14 mouse cellular contexts compared by ENCODE assay signal in the genomic region with DNA sequence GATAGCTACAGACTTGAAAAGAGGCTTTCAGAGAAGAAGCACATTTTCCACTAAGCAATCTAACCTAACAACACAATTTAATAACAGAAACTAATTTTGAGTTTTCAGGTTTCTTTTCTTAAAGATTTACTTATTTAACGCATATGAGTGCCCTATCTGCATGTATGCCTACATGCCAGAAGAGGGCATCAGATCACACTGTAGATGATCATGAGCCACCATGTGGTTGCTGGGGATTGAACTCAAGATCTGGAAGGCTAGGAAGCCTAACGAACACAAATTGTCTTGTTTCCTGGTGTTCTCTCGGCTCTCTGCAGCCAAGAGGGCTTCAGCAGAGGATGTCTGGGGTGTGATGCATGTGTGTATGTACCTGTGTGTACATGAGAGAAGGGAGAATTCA.
DNase-seq lines count a peak whose midpoint lies in the region; ATAC-seq lines count a peak whose summit lies in the region.
"Had no signal": no experiment of that assay in that cellular context is flagged by ENCODE, and none has a peak within 500 bp of the region (broad histone marks: within the 10 kb centered on the region; RNA-seq: fewer than 3 reads in every experiment).

No protein-coding gene starts in this region.

- H3K36me3 ChIP-seq in kidney, embryonic 15.5 days, result no peaks in the 10 kb centered on the region
- no peaks in the 10 kb centered on the region for H3K36me3 ChIP-seq in embryonic facial prominence, embryonic 10.5 days (replicated peaks)
- H3K36me3 ChIP-seq: heart, embryonic 15.5 days; liver, embryonic 15.5 days; neural tube, embryonic 12.5 days had no signal

- WGBS in kidney, embryonic 15.5 days, result 68% methylated on average over 3 of the region's 3 CpGs
- WGBS in embryonic facial prominence, embryonic 10.5 days, result 77% methylated on average over 3 of the region's 3 CpGs

- no peaks in the 10 kb centered on the region for H3K27me3 ChIP-seq in kidney, embryonic 15.5 days
- H3K27me3 ChIP-seq in embryonic facial prominence, embryonic 10.5 days (replicated peaks; ENCODE audit: low read depth, poor library complexity, severe bottlenecking), result no peaks in the 10 kb centered on the region
- H3K27me3 ChIP-seq: heart, embryonic 15.5 days; liver, embryonic 15.5 days; neural tube, embryonic 12.5 days had no signal

- no peak overlapping the region for H3K4me2 ChIP-seq in kidney, embryonic 15.5 days
- H3K4me2 ChIP-seq: heart, embryonic 15.5 days; liver, embryonic 15.5 days; neural tube, embryonic 12.5 days had no signal

- DNase-seq in embryo, embryonic 10 days (ENCODE audit: low spot score), result peak; percentile 29
- no peak for DNase-seq in embryo, embryonic 9.5 days (ENCODE audit: extremely low spot score)
- DNase-seq in kidney, adult 9 months, result no peak
- DNase-seq in 3134 (ENCODE audit: extremely low read depth, insufficient read length, low spot score) (peak; percentile 22), NIH3T3 (ENCODE audit: low read depth) (peak; percentile 58)
- DNase-seq in embryonic facial prominence, embryonic 10.5 days (ENCODE audit: low spot score), result no peak
- no peak for DNase-seq in adrenal gland, adult 18-20 months (ENCODE audit: low spot score in 2 of 2)
- DNase-seq: cerebellum, postnatal 36 days; thymus, postnatal 25 days had no signal

- H3K9me3 ChIP-seq in kidney, embryonic 15.5 days (replicated peaks), result no peaks in the 10 kb centered on the region
- no peaks in the 10 kb centered on the region for H3K9me3 ChIP-seq in embryonic facial prominence, embryonic 10.5 days
- H3K9me3 ChIP-seq: heart, embryonic 15.5 days; liver, embryonic 15.5 days; neural tube, embryonic 12.5 days had no signal

- ATAC-seq in kidney, embryonic 15.5 days (replicated peaks; ENCODE audit: low FRiP score), result no peak
- ATAC-seq: inflammation-experienced regulatory T-cells, adult 6 months had no signal

- no peak overlapping the region for H3K4me3 ChIP-seq in kidney, embryonic 15.5 days (replicated peaks)
- no peak overlapping the region for H3K4me3 ChIP-seq in embryonic facial prominence, embryonic 10.5 days
- H3K4me3 ChIP-seq: heart, embryonic 15.5 days; liver, embryonic 15.5 days; neural tube, embryonic 12.5 days had no signal

- peaks cover 9% of the 10 kb centered on the region; the same call in 1 of the 2 replicates for H3K4me1 ChIP-seq in kidney, embryonic 15.5 days
- H3K4me1 ChIP-seq in embryonic facial prominence, embryonic 10.5 days, result peaks cover 4% of the 10 kb centered on the region
- H3K4me1 ChIP-seq: liver, embryonic 15.5 days; neural tube, embryonic 12.5 days had no signal

- H3K27ac ChIP-seq in kidney, embryonic 15.5 days, result 0 out of 2 replicates have a peak overlapping the region, but pooled peaks have one; percentile 23
- H3K27ac ChIP-seq in embryonic facial prominence, embryonic 10.5 days (replicated peaks), result no peak overlapping the region
- H3K27ac ChIP-seq: liver, embryonic 15.5 days; neural tube, embryonic 12.5 days had no signal

- H3K9ac ChIP-seq in kidney, embryonic 15.5 days, result no peak overlapping the region
- H3K9ac ChIP-seq: heart, embryonic 15.5 days; liver, embryonic 15.5 days; neural tube, embryonic 12.5 days had no signal

Comparison
In these comparisons a context has a peak if more than half of its experiments do, and no peak if none do; other contexts are left out.
1. DNase-seq: peak in embryo, embryonic 10 days (single experiment), 3134 (single experiment) and NIH3T3 (single experiment); none in embryo, embryonic 9.5 days (single experiment), kidney, adult 9 months (single experiment), embryonic facial prominence, embryonic 10.5 days (single experiment) and adrenal gland, adult 18-20 months (0 of 2).